Mouse (Mus musculus): Measurements from ENCODE around the gene Hephl1. TPM values are rescaled to one million over a fixed set of nuclear protein-coding genes. Genes with fewer than 3 reads are reported as not detected.

Gene Hephl1
- polyA plus RNA-seq, 1 experiment from 2014 or later, result not detected

DNA sequence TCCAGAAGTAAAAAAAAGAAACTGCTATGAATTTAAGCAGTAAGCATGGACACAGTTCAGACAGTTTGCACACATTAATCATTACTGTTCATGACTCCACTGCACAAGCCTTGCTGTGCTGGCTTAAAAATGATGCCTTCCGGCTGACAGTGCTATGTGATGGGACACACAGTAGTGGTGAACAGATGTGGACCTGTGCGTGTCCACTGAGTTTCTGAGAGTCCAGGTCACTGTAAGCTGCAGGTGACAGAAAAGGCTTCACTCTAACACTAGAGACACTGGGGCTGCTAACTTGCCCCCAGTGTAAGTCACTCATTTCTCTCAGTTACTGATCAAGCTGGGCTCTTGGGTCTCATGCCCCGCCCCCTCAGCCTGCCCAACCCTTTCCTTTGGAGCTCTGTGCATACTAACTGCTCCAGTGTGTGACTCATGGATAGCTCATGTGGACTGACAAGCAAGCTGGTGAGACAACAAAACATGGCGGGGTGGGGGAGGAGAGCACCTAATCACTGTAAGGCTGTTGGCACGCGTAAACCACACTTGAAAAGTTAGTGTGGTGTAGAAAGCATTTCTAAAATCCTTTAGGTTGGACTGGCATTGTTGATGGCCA lies 43.1 kb downstream of the Hephl1 start:
- Histone ChIP-seq H3K4me2 (ENCODE audit: low read length) (no peak overlapping the region), H3K27me3 (replicated peaks; ENCODE audit: control insufficient read depth, insufficient read depth, low read length) (no peaks in the 10 kb centered on the region), H3K9ac (replicated peaks; ENCODE audit: low read depth, low read length) (no peak overlapping the region), H3K27ac (ENCODE audit: low read length) (no peak overlapping the region), H3K9me3 (ENCODE audit: control insufficient read depth, low read length) (no peaks in the 10 kb centered on the region), H3K36me3 (ENCODE audit: control insufficient read depth, insufficient read depth) (no peaks in the 10 kb centered on the region), H3K4me1 (replicated peaks; ENCODE audit: control insufficient read depth, insufficient read depth, low read length) (no peaks in the 10 kb centered on the region), H3K4me3 (replicated peaks; ENCODE audit: low read length) (no peak overlapping the region)
- ATAC-seq, result no peak
- 77% methylated on average over 6 of the region's 6 CpGs for WGBS

DNA sequence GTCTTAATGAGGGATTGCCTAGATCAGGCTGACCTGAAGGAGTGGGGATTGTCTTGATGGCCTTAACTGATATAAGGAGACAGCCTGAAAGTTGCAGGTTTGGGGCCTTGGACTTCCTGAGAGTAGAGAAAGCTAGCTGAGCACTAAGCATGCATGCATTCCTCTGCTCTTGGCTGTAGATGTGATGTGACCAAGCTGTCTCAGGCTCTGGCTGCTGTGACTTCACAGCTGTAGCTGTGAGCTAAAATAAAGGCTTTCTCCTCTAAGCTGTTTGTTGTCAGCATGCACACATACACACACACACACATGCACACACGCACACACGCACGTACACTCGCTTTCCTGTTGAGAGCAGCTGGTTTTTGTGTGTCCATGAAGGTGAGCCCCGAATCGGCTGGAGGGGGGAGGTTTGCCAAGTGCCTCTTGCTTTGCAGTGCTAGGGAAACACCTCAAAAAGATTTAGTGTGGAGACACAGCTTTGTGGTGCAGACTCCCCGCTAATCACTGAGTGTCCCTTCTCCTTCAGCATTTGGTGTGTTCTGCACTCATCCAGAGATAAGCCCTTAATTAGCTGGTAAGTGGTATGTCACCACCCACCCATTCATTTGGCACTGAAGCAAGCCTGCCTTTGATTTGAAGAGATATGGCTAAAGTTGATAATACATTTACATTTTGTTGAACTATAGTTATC lies 43.8 kb downstream of the Hephl1 start:
- ATAC-seq, result no peak
- no peaks in the 10 kb centered on the region for H3K9me3 ChIP-seq (ENCODE audit: control insufficient read depth, low read length)

DNA sequence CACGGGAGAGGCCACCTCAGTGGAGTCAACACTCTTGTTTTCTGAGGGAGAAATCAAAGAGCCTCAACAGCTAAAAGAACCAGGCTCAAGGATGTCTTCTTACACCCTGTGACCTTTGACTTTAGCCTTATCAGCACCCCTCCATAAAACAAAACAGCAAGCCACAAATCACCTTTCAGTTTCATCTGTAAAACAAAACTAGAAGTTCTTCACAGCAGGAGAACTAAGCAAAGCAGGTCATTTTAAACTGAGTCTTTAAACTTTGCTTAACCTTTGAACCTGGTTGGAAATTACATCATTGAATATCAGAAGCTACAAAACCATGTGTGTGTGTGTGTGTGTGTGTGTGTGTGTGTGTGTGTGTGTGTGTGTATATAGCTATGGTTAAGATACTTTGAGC lies 47.7 kb downstream of the Hephl1 start:
- Histone ChIP-seq H3K27me3 (replicated peaks; ENCODE audit: control insufficient read depth, insufficient read depth, low read length) (no peaks in the 10 kb centered on the region), H3K27ac (ENCODE audit: low read length) (no peak overlapping the region), H3K9me3 (ENCODE audit: control insufficient read depth, low read length) (no peaks in the 10 kb centered on the region), H3K9ac (replicated peaks; ENCODE audit: low read depth, low read length) (no peak overlapping the region), H3K36me3 (ENCODE audit: control insufficient read depth, insufficient read depth) (no peaks in the 10 kb centered on the region), H3K4me3 (replicated peaks; ENCODE audit: low read length) (no peak overlapping the region), H3K4me1 (replicated peaks; ENCODE audit: control insufficient read depth, insufficient read depth, low read length) (no peaks in the 10 kb centered on the region), H3K4me2 (ENCODE audit: low read length) (no peak overlapping the region)
- no peak for ATAC-seq
- 19% methylated on average over 1 of the region's 1 CpGs for WGBS

More for the DNA sequence above, 43.8 kb downstream of the Hephl1 start:
- Histone ChIP-seq H3K4me1 (replicated peaks; ENCODE audit: control insufficient read depth, insufficient read depth, low read length) (no peaks in the 10 kb centered on the region), H3K27ac (ENCODE audit: low read length) (no peak overlapping the region), H3K9ac (replicated peaks; ENCODE audit: low read depth, low read length) (no peak overlapping the region), H3K4me3 (replicated peaks; ENCODE audit: low read length) (no peak overlapping the region), H3K27me3 (replicated peaks; ENCODE audit: control insufficient read depth, insufficient read depth, low read length) (no peaks in the 10 kb centered on the region), H3K36me3 (ENCODE audit: control insufficient read depth, insufficient read depth) (no peaks in the 10 kb centered on the region), H3K4me2 (ENCODE audit: low read length) (no peak overlapping the region)
- 67% methylated on average over 7 of the region's 7 CpGs for WGBS

DNA sequence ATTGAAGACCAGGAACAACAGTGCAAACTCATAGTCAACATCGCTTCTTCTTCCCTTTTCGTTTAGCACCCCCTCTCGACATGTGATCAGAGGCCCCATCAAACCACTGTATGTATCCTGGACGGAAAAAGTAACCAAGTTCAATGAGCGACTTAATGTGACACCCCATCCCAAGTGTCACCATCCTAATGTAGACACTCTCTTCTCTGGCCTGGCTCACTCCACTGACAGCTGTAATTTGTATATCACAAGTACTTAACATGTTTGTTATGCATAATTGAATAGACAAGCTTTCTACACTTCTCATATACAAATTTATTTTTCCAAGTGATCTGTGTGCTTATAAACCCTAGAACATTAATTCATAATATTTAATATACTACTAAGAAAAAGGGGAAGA lies 51.1 kb downstream of the Hephl1 start:
- no peaks in the 10 kb centered on the region for H3K9me3 ChIP-seq (ENCODE audit: control insufficient read depth, low read length)
- 93% methylated on average over 5 of the region's 5 CpGs for WGBS
- H3K27me3 ChIP-seq (replicated peaks; ENCODE audit: control insufficient read depth, insufficient read depth, low read length), result no peaks in the 10 kb centered on the region
- no peak overlapping the region for H3K4me2 ChIP-seq (ENCODE audit: low read length)
- H3K9ac ChIP-seq (replicated peaks; ENCODE audit: low read depth, low read length), result no peak overlapping the region
- ATAC-seq, result no peak
- H3K36me3 ChIP-seq (ENCODE audit: control insufficient read depth, insufficient read depth), result no peaks in the 10 kb centered on the region
- no peak overlapping the region for H3K27ac ChIP-seq (ENCODE audit: low read length)
- no peaks in the 10 kb centered on the region for H3K4me1 ChIP-seq (replicated peaks; ENCODE audit: control insufficient read depth, insufficient read depth, low read length)
- no peak overlapping the region for H3K4me3 ChIP-seq (replicated peaks; ENCODE audit: low read length)

DNA sequence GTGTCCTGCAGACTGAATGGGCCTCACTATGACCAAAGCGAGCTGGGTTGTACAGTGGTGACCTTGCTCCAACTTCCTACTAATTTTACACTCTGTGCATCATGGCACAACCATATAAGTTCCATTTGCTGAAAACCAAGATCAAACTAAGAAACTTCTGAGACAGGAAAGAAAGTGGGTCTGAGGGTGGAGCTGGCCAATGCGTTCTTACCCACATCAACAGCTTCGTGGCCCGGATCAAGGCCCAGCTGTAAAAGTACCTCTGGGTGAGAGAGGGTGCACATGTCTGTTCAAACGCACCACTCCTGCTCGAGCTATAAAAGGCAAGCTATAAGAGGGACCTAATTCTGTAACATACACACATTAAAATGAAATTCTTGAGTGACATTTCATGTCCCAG lies 51.9 kb downstream of the Hephl1 start:
- WGBS, result 88% methylated on average over 6 of the region's 6 CpGs
- no peak overlapping the region for H3K27ac ChIP-seq (ENCODE audit: low read length)
- H3K4me2 ChIP-seq (ENCODE audit: low read length), result no peak overlapping the region
- H3K4me1 ChIP-seq (replicated peaks; ENCODE audit: control insufficient read depth, insufficient read depth, low read length), result no peaks in the 10 kb centered on the region
- no peaks in the 10 kb centered on the region for H3K27me3 ChIP-seq (replicated peaks; ENCODE audit: control insufficient read depth, insufficient read depth, low read length)
- no peak overlapping the region for H3K4me3 ChIP-seq (replicated peaks; ENCODE audit: low read length)
- H3K9me3 ChIP-seq (ENCODE audit: control insufficient read depth, low read length), result no peaks in the 10 kb centered on the region
- H3K9ac ChIP-seq (replicated peaks; ENCODE audit: low read depth, low read length), result no peak overlapping the region
- no peaks in the 10 kb centered on the region for H3K36me3 ChIP-seq (ENCODE audit: control insufficient read depth, insufficient read depth)
- ATAC-seq, result no peak

DNA sequence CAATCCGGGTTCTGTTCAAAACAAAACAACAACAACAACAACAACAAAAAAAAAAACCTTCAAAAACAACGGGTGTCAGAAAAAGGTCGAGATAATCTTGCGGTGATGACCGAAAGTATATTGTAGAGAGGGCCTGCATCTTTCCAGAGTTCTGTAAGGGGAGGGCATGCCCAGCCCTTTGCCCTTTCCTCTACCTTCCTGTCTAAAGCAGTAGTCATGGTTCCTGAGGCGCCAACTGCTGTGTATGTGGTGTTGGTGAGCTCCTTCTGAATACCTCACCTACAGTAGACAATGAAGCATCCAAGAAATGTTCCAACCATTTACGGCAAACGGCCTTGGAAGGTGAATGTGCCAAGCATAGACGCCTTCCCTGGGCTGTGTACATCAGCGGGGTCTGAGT lies 66.2 kb downstream of the Hephl1 start:
- Histone ChIP-seq H3K36me3 (ENCODE audit: control insufficient read depth, insufficient read depth) (no peaks in the 10 kb centered on the region), H3K4me1 (replicated peaks; ENCODE audit: control insufficient read depth, insufficient read depth, low read length) (peaks cover 32% of the 10 kb centered on the region), H3K4me2 (ENCODE audit: low read length) (peak overlapping the region; percentile 52), H3K27ac (ENCODE audit: low read length) (peak overlapping the region; percentile 95), H3K9ac (replicated peaks; ENCODE audit: low read depth, low read length) (peak overlapping the region; percentile 97), H3K4me3 (replicated peaks; ENCODE audit: low read length) (peak overlapping the region; percentile 90), H3K9me3 (ENCODE audit: control insufficient read depth, low read length) (no peaks in the 10 kb centered on the region), H3K27me3 (replicated peaks; ENCODE audit: control insufficient read depth, insufficient read depth, low read length) (no peaks in the 10 kb centered on the region)
- ATAC-seq, result peak; percentile 23
- WGBS, result 36% methylated on average over 10 of the region's 10 CpGs

DNA sequence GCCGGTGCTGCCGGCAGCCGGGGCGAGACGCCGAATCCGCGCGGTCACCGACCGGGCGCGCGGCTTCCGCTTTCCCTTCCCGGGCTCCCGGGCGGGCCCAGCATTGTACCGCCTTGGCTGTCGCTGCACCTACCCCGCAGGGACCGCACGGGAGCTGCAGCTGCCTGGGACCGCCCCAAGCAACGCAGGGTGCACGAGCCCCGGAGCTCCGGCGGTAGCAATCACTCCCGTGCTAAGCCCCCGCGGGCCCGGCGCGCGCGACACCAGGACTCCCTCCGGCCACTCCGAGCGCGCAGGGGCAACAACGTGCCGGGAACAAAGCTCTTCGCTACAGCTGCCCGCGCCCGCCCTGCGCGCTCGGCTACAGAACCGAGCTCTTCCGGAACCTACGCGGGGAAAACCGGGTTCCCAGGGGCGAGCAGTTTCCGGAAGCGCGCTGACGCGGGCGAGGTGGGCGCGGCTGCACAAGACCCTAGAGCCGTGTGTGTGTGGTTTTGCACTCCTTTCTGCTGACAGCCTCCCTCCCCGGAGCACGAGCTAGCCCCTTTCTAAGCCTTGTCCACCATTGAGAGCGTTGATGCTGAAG lies 66.7 kb downstream of the Hephl1 start, which contains the start of gene Panx1:
TSS of gene Panx1 (minus strand) at position 395 of the 586 bp plus-strand sequence.
- H3K36me3 ChIP-seq (ENCODE audit: control insufficient read depth, insufficient read depth), result no peaks in the 10 kb centered on the region
- H3K4me1 ChIP-seq (replicated peaks; ENCODE audit: control insufficient read depth, insufficient read depth, low read length), result peaks cover 32% of the 10 kb centered on the region
- peak within 1 kb of the TSS; percentile 97 for H3K9ac ChIP-seq (replicated peaks; ENCODE audit: low read depth, low read length)
- H3K9me3 ChIP-seq (ENCODE audit: control insufficient read depth, low read length), result no peaks in the 10 kb centered on the region
- peak within 1 kb of the TSS; percentile 95 for H3K27ac ChIP-seq (ENCODE audit: low read length)
- WGBS, result under 1% methylated on average over 67 of the region's 68 CpGs
- ATAC-seq, result peak; percentile 95
- H3K27me3 ChIP-seq (replicated peaks; ENCODE audit: control insufficient read depth, insufficient read depth, low read length), result no peaks in the 10 kb centered on the region
- peak within 1 kb of the TSS; percentile 90 for H3K4me3 ChIP-seq (replicated peaks; ENCODE audit: low read length)
- H3K4me2 ChIP-seq (ENCODE audit: low read length), result peak within 1 kb of the TSS; percentile 52

DNA sequence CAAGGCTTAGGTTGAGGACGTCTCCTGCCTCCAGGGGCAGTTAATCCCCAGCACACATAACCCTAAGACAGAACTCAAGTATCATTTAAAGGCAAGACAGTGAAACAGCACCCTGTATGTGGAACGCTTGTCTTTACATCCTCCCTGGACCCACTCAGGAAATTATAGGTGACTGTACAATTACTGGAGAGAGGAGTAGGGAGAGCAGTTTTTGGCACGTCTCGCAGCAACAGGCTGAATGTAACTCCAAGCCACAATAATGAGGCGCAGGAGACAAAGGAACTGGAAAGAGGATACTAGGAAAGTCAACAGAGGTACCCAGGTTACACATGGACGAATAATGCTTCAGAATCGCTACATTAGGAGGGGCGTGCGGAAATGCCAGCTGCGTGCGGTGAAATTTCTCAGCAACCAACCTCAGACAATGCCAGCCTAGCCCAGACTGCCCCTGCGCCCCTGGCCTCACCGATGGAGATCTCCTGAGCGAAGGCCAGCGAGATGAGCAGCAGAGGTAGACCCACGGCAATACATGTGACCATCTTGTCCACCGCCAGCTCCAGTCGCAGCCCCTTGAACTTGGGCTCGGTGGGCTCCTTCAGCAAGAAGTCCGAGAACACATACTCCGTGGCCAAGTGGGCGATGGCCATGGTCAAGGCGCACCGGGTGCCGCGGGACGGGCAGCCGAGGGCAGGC lies 67.4 kb downstream of the Hephl1 start:
- H3K9ac ChIP-seq (replicated peaks; ENCODE audit: low read depth, low read length), result peak overlapping the region; percentile 97
- H3K9me3 ChIP-seq (ENCODE audit: control insufficient read depth, low read length), result no peaks in the 10 kb centered on the region
- peak; percentile 22 for ATAC-seq
- H3K4me3 ChIP-seq (replicated peaks; ENCODE audit: low read length), result peak overlapping the region; percentile 90
- H3K27me3 ChIP-seq (replicated peaks; ENCODE audit: control insufficient read depth, insufficient read depth, low read length), result no peaks in the 10 kb centered on the region
- peak overlapping the region; percentile 95 for H3K27ac ChIP-seq (ENCODE audit: low read length)
- WGBS, result under 1% methylated on average over 28 of the region's 28 CpGs
- H3K4me2 ChIP-seq (ENCODE audit: low read length), result peak overlapping the region; percentile 52
- H3K36me3 ChIP-seq (ENCODE audit: control insufficient read depth, insufficient read depth), result no peaks in the 10 kb centered on the region
- H3K4me1 ChIP-seq (replicated peaks; ENCODE audit: control insufficient read depth, insufficient read depth, low read length), result peaks cover 32% of the 10 kb centered on the region

DNA sequence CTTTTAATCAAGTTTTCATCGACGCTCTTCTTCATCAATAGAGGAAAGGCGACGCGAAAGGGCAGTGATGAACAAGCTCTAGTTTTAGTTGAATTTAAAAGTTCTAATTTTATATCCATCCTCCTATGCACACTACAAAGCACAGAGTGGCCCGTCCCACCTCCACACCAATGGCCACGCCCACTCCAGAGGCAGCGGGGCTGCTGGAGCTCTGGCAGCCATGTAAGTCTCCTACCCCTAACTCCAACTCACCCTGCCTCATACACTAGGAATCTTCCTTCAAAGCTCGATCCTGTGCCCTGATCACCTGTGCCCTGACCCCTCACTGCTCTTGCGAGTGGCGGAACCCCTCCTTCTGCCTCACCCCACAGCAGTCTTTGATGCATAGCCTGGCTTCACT lies 70.4 kb downstream of the Hephl1 start:
- Histone ChIP-seq H3K4me1 (replicated peaks; ENCODE audit: control insufficient read depth, insufficient read depth, low read length) (peaks cover 36% of the 10 kb centered on the region), H3K9ac (replicated peaks; ENCODE audit: low read depth, low read length) (no peak overlapping the region), H3K27me3 (replicated peaks; ENCODE audit: control insufficient read depth, insufficient read depth, low read length) (no peaks in the 10 kb centered on the region), H3K4me2 (ENCODE audit: low read length) (no peak overlapping the region), H3K36me3 (ENCODE audit: control insufficient read depth, insufficient read depth) (no peaks in the 10 kb centered on the region), H3K27ac (ENCODE audit: low read length) (no peak overlapping the region), H3K9me3 (ENCODE audit: control insufficient read depth, low read length) (no peaks in the 10 kb centered on the region), H3K4me3 (replicated peaks; ENCODE audit: low read length) (no peak overlapping the region)
- WGBS, result 93% methylated on average over 11 of the region's 11 CpGs
- ATAC-seq, result no peak

Data from forebrain, embryonic 16.5 days (tissue).